Mouse (Mus musculus) B cell, adult (primary cell): Measurements from ENCODE around the gene Afdn. TPM values are rescaled to one million over a fixed set of nuclear protein-coding genes. Genes with fewer than 3 reads are reported as not detected.

Experiments used
- total RNA-seq: library from RNA; stranded (reverse); gene quantifications from 4 replicates; pipeline ENCODE4 v1.2.4, GENCODE M21; 2023; ENCODE audit not compliant: inconsistent age

Afdn gene
- 0.72 to 2.2 TPM (median 1.5 TPM) in 4 replicates for total RNA-seq

GRCm38 (mm10) chr17:13759853-13760627 lies at the start of gene Afdn:
TSS of gene Afdn (plus strand) at chr17:13760539.

GRCm38 (mm10) chr17:13761179-13761913 lies 1.0 kb downstream of the Afdn start, which contains the start of gene Tcte2:
TSS of gene Tcte2 (minus strand) at chr17:13761825.

DNA sequence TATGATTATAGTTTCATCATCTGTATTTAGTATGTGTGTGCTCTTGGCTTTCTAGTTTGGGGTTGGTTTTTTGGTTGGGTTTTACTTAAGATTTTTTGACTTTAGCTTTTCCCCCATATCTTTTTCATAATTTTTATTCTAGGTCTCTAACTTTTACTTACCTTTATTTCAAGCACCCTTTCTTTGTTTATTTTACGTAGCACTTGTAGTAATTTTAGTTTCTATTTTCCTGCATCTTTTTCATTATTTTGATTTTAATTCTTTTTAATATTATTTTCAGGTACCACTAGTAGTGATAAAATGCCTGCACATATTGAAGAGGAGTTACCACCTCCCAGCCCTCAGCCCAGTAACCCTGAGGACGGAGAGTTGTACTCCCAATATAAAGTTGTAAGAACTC lies 187.7 kb downstream of the Afdn start, which contains the start of gene Gm7168:
Gm7168 (plus strand) TSS at position 301 of the 400 bp plus-strand sequence.

Other genes starting within 250 kb of the Afdn start
- gene Tcte2, start 1.3 kb downstream of the Afdn start, total RNA-seq = not detected in 4 replicates
- gene Gm7168, start 187.8 kb downstream of the Afdn start, total RNA-seq = not detected in 4 replicates
- gene Gm7356, start 243.2 kb downstream of the Afdn start, total RNA-seq = not detected in 4 replicates